Mouse (Mus musculus) ES-Bruce4 (cell line): ENCODE results near the gene Hrasls.

ENCODE experiments used
- CTCF ChIP-seq: IDR thresholded peaks from one replicate; pipeline ENCODE4 v1.8.1; 2011; ENCODE audit warnings: low read depth, low read length
- POLR2A ChIP-seq: IDR thresholded peaks from one replicate; pipeline ENCODE4 v1.8.1; 2011; ENCODE audit warnings: low read length; ENCODE audit not compliant: insufficient read depth

DNA sequence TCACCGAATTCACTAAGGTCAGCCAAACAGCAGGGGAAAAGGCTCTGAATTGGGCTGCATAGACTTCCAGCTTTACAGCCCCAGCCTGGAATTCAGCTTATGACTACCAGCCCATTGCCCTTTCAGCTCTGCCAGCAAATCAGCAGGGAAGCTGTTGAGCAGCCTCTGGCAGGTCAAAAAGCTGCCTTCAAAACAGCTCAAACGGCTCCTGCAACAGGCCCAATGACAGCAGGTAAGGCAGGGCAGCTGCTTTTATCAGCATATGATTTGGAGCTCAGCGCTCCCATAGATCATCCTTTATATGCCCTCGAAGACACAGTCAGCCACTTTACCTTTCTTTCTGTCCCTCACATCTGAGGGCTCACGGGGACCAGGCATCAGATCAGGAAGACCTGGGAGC lies 16.6 kb upstream of the Hrasls start:
- TF ChIP-seq POLR2A: no peak
- TF ChIP-seq CTCF: no peak
